Mouse (Mus musculus) lung, postnatal 0 days (tissue): ENCODE measurements at regions not wholly inside any gene's neighbourhood (a gene's known extent, or its start where the extent isn't known, plus 50 kb on each side); places are given as distances from the start of the nearest gene placed in this dataset.

Experiments used
- CTCF ChIP-seq: IDR thresholded peaks from 2 replicates; pipeline ENCODE4 v1.5.1; 2016; ENCODE audit warnings: antibody characterized with exemption, mild to moderate bottlenecking
- EP300 ChIP-seq: IDR thresholded peaks from 2 replicates; pipeline ENCODE4 v1.6.1; 2016; ENCODE audit warnings: antibody characterized with exemption, mild to moderate bottlenecking, control low read depth

- TF ChIP-seq CTCF (peak; percentile 39), EP300 (no peak)
These were observed 103.7 kb downstream of the Lyplal1 start for GRCm38 (mm10) chr1:186013413-186013812.
